Mouse (Mus musculus): ENCODE data around the gene BC025920. TPM values are rescaled to one million over a fixed set of nuclear protein-coding genes. Genes with fewer than 3 reads are reported as not detected.

BC025920 gene
- polyA plus RNA-seq, 2 experiments: 0.11 to 2.4 TPM

- Histone ChIP-seq H3K27me3 (ENCODE audit: control insufficient read depth, insufficient read depth, low read length) (peaks cover 11% of the 10 kb centered on the region), H3K9me3 (ENCODE audit: control insufficient read depth, low read length) (no peaks in the 10 kb centered on the region), H3K4me1 (replicated peaks; ENCODE audit: control insufficient read depth in 2 of 2, insufficient read depth in 2 of 2, low read length in 1 of 2) (peaks cover 30 to 36% of the 10 kb centered on the region in 2 experiments), H3K36me3 (replicated peaks; ENCODE audit: control insufficient read depth, insufficient read depth, low read depth) (no peaks in the 10 kb centered on the region), H3K4me3 (ENCODE audit: insufficient read depth in 1 of 2, low read depth in 2 of 2, low read length in 2 of 2) (peak within 1 kb of the TSS; percentile 50 to 54), H3K9ac (replicated peaks) (0 out of 2 replicates have a peak within 1 kb of the TSS, but pooled peaks have one; percentile 16), H3K4me2 (ENCODE audit: low read depth) (peak within 1 kb of the TSS; percentile 99), H3K27ac (no peak within 1 kb of the TSS)
- ATAC-seq (ENCODE audit: insufficient read depth) (no peak), DNase-seq (ENCODE audit: low read depth in 3 of 3, low spot score in 3 of 3) (no peak)
- WGBS (ENCODE audit: insufficient replicate concordance): 23% methylated on average over 10 of the region's 10 CpGs
- TF ChIP-seq CTCF (IDR thresholded peaks at IDR 0.05; ENCODE audit: low read depth): 0 out of 2 replicates have a peak, but pooled peaks have one; percentile 11
- no peak for TF ChIP-seq EP300 (IDR thresholded peaks at IDR 0.05; ENCODE audit: low read depth)
Observed at GRCm38 (mm10) chr10:81574081-81575056, 31.7 kb upstream of the BC025920 start, which contains the start of gene Tle2. Gene Tle2 (plus strand): TSS chr10:81574561.

- DNase-seq (ENCODE audit: low read depth in 3 of 3, low spot score in 3 of 3) (no peak), ATAC-seq (ENCODE audit: insufficient read depth) (no peak)
- H3K9me3 ChIP-seq (ENCODE audit: control insufficient read depth, low read length): no peaks in the 10 kb centered on the region
- TF ChIP-seq EP300 (IDR thresholded peaks at IDR 0.05; ENCODE audit: low read depth) (no peak), CTCF (IDR thresholded peaks at IDR 0.05; ENCODE audit: low read depth) (no peak)
- under 1% methylated on average over 28 of the region's 30 CpGs for WGBS (ENCODE audit: insufficient replicate concordance)
- no peaks in the 10 kb centered on the region for H3K36me3 ChIP-seq (replicated peaks; ENCODE audit: control insufficient read depth, insufficient read depth, low read depth)
- H3K9ac ChIP-seq (replicated peaks): 0 out of 2 replicates have a peak overlapping the region, but pooled peaks have one; percentile 16
- peaks cover 14% of the 10 kb centered on the region for H3K27me3 ChIP-seq (ENCODE audit: control insufficient read depth, insufficient read depth, low read length)
- H3K4me2 ChIP-seq (ENCODE audit: low read depth): peak overlapping the region; percentile 70
- peaks cover 30 to 32% of the 10 kb centered on the region in 2 experiments for H3K4me1 ChIP-seq (replicated peaks; ENCODE audit: control insufficient read depth in 2 of 2, insufficient read depth in 2 of 2, low read length in 1 of 2)
- H3K4me3 ChIP-seq (ENCODE audit: insufficient read depth in 1 of 2, low read depth in 2 of 2, low read length in 2 of 2): peak overlapping the region; percentile 50 to 54
- no peak overlapping the region for H3K27ac ChIP-seq
Observed at GRCm38 (mm10) chr10:81575208-81575631, 30.9 kb upstream of the BC025920 start.

- Histone ChIP-seq H3K36me3 (replicated peaks; ENCODE audit: control insufficient read depth, insufficient read depth, low read depth) (no peaks in the 10 kb centered on the region), H3K27me3 (ENCODE audit: control insufficient read depth, insufficient read depth, low read length) (peaks cover 14% of the 10 kb centered on the region), H3K4me2 (ENCODE audit: low read depth) (peak overlapping the region; percentile 70), H3K27ac (no peak overlapping the region), H3K4me1 (replicated peaks; ENCODE audit: control insufficient read depth in 2 of 2, insufficient read depth in 2 of 2, low read length in 1 of 2) (peaks cover 29 to 30% of the 10 kb centered on the region in 2 experiments), H3K9me3 (ENCODE audit: control insufficient read depth, low read length) (no peaks in the 10 kb centered on the region), H3K9ac (replicated peaks) (0 out of 2 replicates have a peak overlapping the region, but pooled peaks have one; percentile 16), H3K4me3 (ENCODE audit: insufficient read depth in 1 of 2, low read depth in 2 of 2, low read length in 2 of 2) (peak overlapping the region; percentile 50 to 54)
- TF ChIP-seq EP300 (IDR thresholded peaks at IDR 0.05; ENCODE audit: low read depth) (no peak), CTCF (IDR thresholded peaks at IDR 0.05; ENCODE audit: low read depth) (no peak)
- ATAC-seq (ENCODE audit: insufficient read depth) (no peak), DNase-seq (ENCODE audit: low read depth in 3 of 3, low spot score in 3 of 3) (no peak)
- WGBS (ENCODE audit: insufficient replicate concordance): 4% methylated on average over 6 of the region's 6 CpGs
Observed at GRCm38 (mm10) chr10:81575695-81576094, 30.4 kb upstream of the BC025920 start.

GRCm38 (mm10) chr10:81579967-81580366, 26.1 kb upstream of the BC025920 start:
- H3K4me3 ChIP-seq (ENCODE audit: insufficient read depth in 1 of 2, low read depth in 2 of 2, low read length in 2 of 2): no peak overlapping the region
- peaks cover 4 to 9% of the 10 kb centered on the region in 2 experiments; a peak in 3 of 4 replicates for H3K4me1 ChIP-seq (replicated peaks; ENCODE audit: control insufficient read depth in 2 of 2, insufficient read depth in 2 of 2, low read length in 1 of 2)
- peaks cover 14% of the 10 kb centered on the region for H3K27me3 ChIP-seq (ENCODE audit: control insufficient read depth, insufficient read depth, low read length)
- no peak overlapping the region for H3K27ac ChIP-seq
- WGBS (ENCODE audit: insufficient replicate concordance): 52% methylated on average over 4 of the region's 4 CpGs
- no peak for TF ChIP-seq CTCF (IDR thresholded peaks at IDR 0.05; ENCODE audit: low read depth)
- no peak for TF ChIP-seq EP300 (IDR thresholded peaks at IDR 0.05; ENCODE audit: low read depth)
- no peak for ATAC-seq (ENCODE audit: insufficient read depth)
- H3K36me3 ChIP-seq (replicated peaks; ENCODE audit: control insufficient read depth, insufficient read depth, low read depth): no peaks in the 10 kb centered on the region
- H3K4me2 ChIP-seq (ENCODE audit: low read depth): no peak overlapping the region
- no peaks in the 10 kb centered on the region for H3K9me3 ChIP-seq (ENCODE audit: control insufficient read depth, low read length)
- DNase-seq (ENCODE audit: low read depth in 3 of 3, low spot score in 3 of 3): no peak
- no peak overlapping the region for H3K9ac ChIP-seq (replicated peaks)

Measured in liver, embryonic 14.5 days (tissue).